Mouse (Mus musculus): ENCODE measurements around the gene Olfr1257.

DNA sequence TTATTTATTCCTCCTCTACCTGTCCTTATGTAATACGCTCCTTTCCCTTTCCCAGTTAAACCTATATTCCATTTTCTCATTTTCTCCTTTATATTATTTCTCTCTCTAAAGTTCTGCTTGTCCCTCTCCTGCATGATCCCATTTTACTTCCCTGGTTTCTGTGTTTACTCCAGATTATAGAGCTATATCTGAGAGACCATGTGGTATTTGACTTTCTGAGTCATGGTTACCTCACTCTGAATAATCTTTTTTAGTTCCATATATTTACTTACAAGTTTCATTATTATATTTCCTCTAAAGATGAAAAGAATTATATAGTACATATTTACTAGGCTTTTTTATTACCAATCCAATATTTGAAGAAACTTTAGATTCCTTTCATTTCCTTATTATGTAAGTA, 29.0 kb upstream of the Olfr1257 start:
- TF ChIP-seq CTCF (IDR thresholded peaks at IDR 0.05; ENCODE audit: borderline replicate concordance, insufficient read depth, low read depth, low read length): no peak
- no peak for TF ChIP-seq POLR2A (IDR thresholded peaks at IDR 0.05; ENCODE audit: borderline replicate concordance, insufficient read depth, low read length)

All from cerebellum, adult 2 months (tissue).